Mouse (Mus musculus) kidney, embryonic 16.5 days (tissue): ENCODE data around the gene Hps5. TPM values are rescaled to one million over a fixed set of nuclear protein-coding genes. Genes with fewer than 3 reads are reported as not detected.
"Not testable (repeated sequence)": the region's sequence is repeated elsewhere in the genome, so short reads cannot be mapped to it uniquely, and the experiment has no call there.

Experiments
- ATAC-seq: fragments of 200-750 bp; cut with Nextera tagmentation; 2 replicates; pipeline ENCODE4 v1.8.0; 2017; ENCODE audit warnings: moderate TSS enrichment; ENCODE audit not compliant: low FRiP score, low TSS enrichment
- H3K27ac ChIP-seq: fragments of 300-500 bp; sonication (generic); 2 replicates; pipeline ENCODE4 v1.5.1; 2014; ENCODE audit warnings: low read length
- H3K27me3 ChIP-seq: fragments of 300-500 bp; sonication (generic); 2 replicates; pipeline ENCODE4 v1.6.1; 2014; ENCODE audit warnings: low read length, control low read depth, mixed read lengths; ENCODE audit not compliant: insufficient read depth
- H3K36me3 ChIP-seq: fragments of 300-500 bp; sonication (generic); 2 replicates; pipeline ENCODE4 v1.6.1; 2014; ENCODE audit warnings: low read length, control low read depth, mixed read lengths; ENCODE audit not compliant: insufficient read depth
- H3K4me1 ChIP-seq: fragments of 300-500 bp; sonication (generic); 2 replicates; pipeline ENCODE4 v1.6.1; 2014; ENCODE audit warnings: low read length, control low read depth, mixed read lengths; ENCODE audit not compliant: insufficient read depth
- H3K4me2 ChIP-seq: fragments of 300-500 bp; sonication (generic); replicated peaks from 2 replicates; pipeline ENCODE4 v1.6.1; 2014; ENCODE audit warnings: low read depth, low read length
- H3K4me3 ChIP-seq: fragments of 300-500 bp; sonication (generic); 2 replicates; pipeline ENCODE4 v1.5.1; 2014; ENCODE audit warnings: mild to moderate bottlenecking, low read length
- H3K9ac ChIP-seq: fragments of 300-500 bp; sonication (generic); replicated peaks from 2 replicates; pipeline ENCODE4 v1.6.1; 2014; ENCODE audit warnings: low read length
- H3K9me3 ChIP-seq: fragments of 300-500 bp; sonication (generic); 2 replicates; pipeline ENCODE4 v1.6.1; 2016; ENCODE audit warnings: low read length, control low read depth
- WGBS: fragments of 180-500 bp; shearing (Covaris S2); extraction: QIAGEN DNeasy Blood & Tissue Kit; methylation state at CpG from one replicate; pipeline ENCODE4 v1.1.7; 2014; 5-methylcytosine and 5-hydroxymethylcytosine counted together
- polyA plus RNA-seq: library from polyadenylated mRNA; unstranded; fragments of >200 nt; fragmentation: Nextera tagmentation; extraction: Ambion mirVana; gene quantifications from 2 replicates; pipeline ENCODE4 v1.2.1, GENCODE M21; 2015

Gene Hps5
- polyA plus RNA-seq, 1 experiment from 2014 or later = 30.9 TPM

GRCm38 (mm10) chr7:46829911-46830310 is 34.0 kb upstream of the Hps5 start:
- Histone ChIP-seq H3K36me3 (no peaks in the 10 kb centered on the region), H3K4me2 (no peak overlapping the region), H3K9me3 (no peaks in the 10 kb centered on the region), H3K4me3 (no peak overlapping the region), H3K27ac (no peak overlapping the region), H3K27me3 (no peaks in the 10 kb centered on the region), H3K4me1 (peaks cover 29% of the 10 kb centered on the region), H3K9ac (no peak overlapping the region)
- no peak for ATAC-seq
- WGBS = 76% methylated on average over 12 of the region's 12 CpGs

GRCm38 (mm10) chr7:46827803-46828184 is 31.9 kb upstream of the Hps5 start:
- no peak; the same call in 1 of the 2 replicates for ATAC-seq
- H3K4me1 ChIP-seq = peaks cover 21% of the 10 kb centered on the region
- H3K36me3 ChIP-seq = peaks cover 8% of the 10 kb centered on the region
- H3K9me3 ChIP-seq = no peaks in the 10 kb centered on the region
- WGBS = 71% methylated on average over 2 of the region's 2 CpGs
- H3K9ac ChIP-seq = 0 out of 2 replicates have a peak overlapping the region, but pooled peaks have one; percentile 35
- H3K27me3 ChIP-seq = no peaks in the 10 kb centered on the region
- no peak overlapping the region for H3K4me3 ChIP-seq
- H3K4me2 ChIP-seq = 0 out of 2 replicates have a peak overlapping the region, but pooled peaks have one; percentile 23
- peak overlapping the region; percentile 60; the same call in 1 of the 2 replicates for H3K27ac ChIP-seq

GRCm38 (mm10) chr7:46827046-46827802 is 31.4 kb upstream of the Hps5 start:
- Histone ChIP-seq H3K36me3 (peaks cover 14% of the 10 kb centered on the region), H3K4me1 (peaks cover 21% of the 10 kb centered on the region), H3K9ac (peak overlapping the region; percentile 35; the same call in 1 of the 2 replicates), H3K27ac (peak overlapping the region; percentile 60), H3K4me2 (peak overlapping the region; percentile 23), H3K9me3 (no peaks in the 10 kb centered on the region), H3K27me3 (no peaks in the 10 kb centered on the region), H3K4me3 (no peak overlapping the region)
- ATAC-seq = peak; percentile 69
- WGBS = 48% methylated on average over 20 of the region's 20 CpGs

GRCm38 (mm10) chr7:46820876-46821632 is 25.2 kb upstream of the Hps5 start:
- WGBS = 58% methylated on average over 15 of the region's 15 CpGs
- Histone ChIP-seq H3K36me3 (peaks cover 45% of the 10 kb centered on the region), H3K4me2 (0 out of 2 replicates have a peak overlapping the region, but pooled peaks have one; percentile 8)
- not testable (repeated sequence) for H3K9ac ChIP-seq, H3K27me3 ChIP-seq, H3K4me1 ChIP-seq, H3K27ac ChIP-seq, H3K9me3 ChIP-seq, H3K4me3 ChIP-seq
- 0 out of 2 replicates have a peak, but pooled peaks have one; percentile 73 for ATAC-seq

- Histone ChIP-seq H3K27me3 (no peaks in the 10 kb centered on the region), H3K9me3 (no peaks in the 10 kb centered on the region), H3K4me3 (no peak overlapping the region), H3K27ac (no peak overlapping the region), H3K36me3 (peaks cover 72% of the 10 kb centered on the region), H3K4me1 (no peaks in the 10 kb centered on the region), H3K4me2 (no peak overlapping the region), H3K9ac (no peak overlapping the region)
- no peak for ATAC-seq
- 90% methylated on average over 4 of the region's 4 CpGs for WGBS
Observed at GRCm38 (mm10) chr7:46814012-46814411, 18.1 kb upstream of the Hps5 start.

- H3K36me3 ChIP-seq = peaks cover 63% of the 10 kb centered on the region
- H3K9ac ChIP-seq = no peak overlapping the region
- no peak overlapping the region for H3K4me3 ChIP-seq
- WGBS = 97% methylated on average over 6 of the region's 6 CpGs
- no peak for ATAC-seq
- no peak overlapping the region for H3K27ac ChIP-seq
- no peak overlapping the region for H3K4me2 ChIP-seq
- H3K9me3 ChIP-seq = no peaks in the 10 kb centered on the region
- H3K4me1 ChIP-seq = no peaks in the 10 kb centered on the region
- H3K27me3 ChIP-seq = no peaks in the 10 kb centered on the region
Observed at GRCm38 (mm10) chr7:46810325-46810724, 14.5 kb upstream of the Hps5 start.

GRCm38 (mm10) chr7:46796779-46797178 is 915 bp upstream of the Hps5 start:
- Histone ChIP-seq H3K9ac (peak overlapping the region; percentile 98; the same call in 1 of the 2 replicates), H3K4me1 (peaks cover 24% of the 10 kb centered on the region), H3K4me2 (peak overlapping the region; percentile 96), H3K4me3 (peak overlapping the region; percentile 100), H3K9me3 (no peaks in the 10 kb centered on the region), H3K27ac (no peak overlapping the region), H3K36me3 (peaks cover 10% of the 10 kb centered on the region; the same call in 1 of the 2 replicates), H3K27me3 (no peaks in the 10 kb centered on the region)
- no peak for ATAC-seq
- WGBS = 51% methylated on average over 6 of the region's 6 CpGs

- no peaks in the 10 kb centered on the region for H3K9me3 ChIP-seq
- peak overlapping the region; percentile 100 for H3K4me3 ChIP-seq
- peak overlapping the region; percentile 98 for H3K9ac ChIP-seq
- peak overlapping the region; percentile 96 for H3K4me2 ChIP-seq
- H3K27me3 ChIP-seq = no peaks in the 10 kb centered on the region
- 0% methylated on average over 31 of the region's 31 CpGs for WGBS
- peaks cover 24% of the 10 kb centered on the region for H3K4me1 ChIP-seq
- peak overlapping the region; percentile 92 for H3K27ac ChIP-seq
- ATAC-seq = no peak; the same call in 1 of the 2 replicates
- H3K36me3 ChIP-seq = peaks cover 6% of the 10 kb centered on the region; the same call in 1 of the 2 replicates
Observed at GRCm38 (mm10) chr7:46796206-46796679, 379 bp upstream of the Hps5 start.

- Histone ChIP-seq H3K36me3 (peaks cover 9% of the 10 kb centered on the region; the same call in 1 of the 2 replicates), H3K9ac (no peak overlapping the region), H3K27ac (peak overlapping the region; percentile 25; the same call in 1 of the 2 replicates), H3K4me1 (peaks cover 24% of the 10 kb centered on the region), H3K4me3 (no peak overlapping the region), H3K4me2 (no peak overlapping the region; the same call in 1 of the 2 replicates), H3K9me3 (no peaks in the 10 kb centered on the region), H3K27me3 (no peaks in the 10 kb centered on the region)
- WGBS = 70% methylated on average over 4 of the region's 4 CpGs
- ATAC-seq = no peak
Observed at GRCm38 (mm10) chr7:46793871-46794270, 2.0 kb downstream of the Hps5 start.
